Mouse (Mus musculus) effector memory CD4-positive, alpha-beta T cell, adult 5 months (primary cell): ENCODE data around the gene Afg1l. TPM values are rescaled to one million over a fixed set of nuclear protein-coding genes. Genes with fewer than 3 reads are reported as not detected.

ENCODE experiments used
- polyA plus RNA-seq: library from polyadenylated mRNA; unstranded; fragments of 100-300 nt; shearing (Covaris generic); gene quantifications from one replicate; pipeline ENCODE4 v1.2.1, GENCODE M21; 2017

Gene Afg1l
- 6.5 TPM for polyA plus RNA-seq

DNA sequence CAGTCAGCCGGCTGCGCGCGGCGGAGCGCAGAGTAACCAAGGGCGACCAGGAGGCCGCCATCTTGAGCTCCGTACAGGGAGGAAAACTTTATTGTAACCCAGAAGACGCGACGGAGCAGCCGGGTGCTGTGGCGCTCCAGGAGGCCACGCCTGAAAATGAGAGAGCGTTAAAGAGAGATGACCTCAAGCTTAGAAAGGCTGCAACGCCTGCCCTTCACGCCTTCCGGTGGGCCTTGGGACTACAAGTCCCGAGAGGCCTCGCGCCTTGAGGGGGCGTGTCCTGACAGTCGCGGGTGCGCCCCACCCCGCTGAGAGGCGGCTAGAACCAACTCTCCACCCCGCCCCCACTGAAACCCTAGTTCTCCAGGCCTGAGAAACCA is at the start of gene Afg1l:
Afg1l (minus strand) TSS at position 225 of the 380 bp plus-strand sequence.

DNA sequence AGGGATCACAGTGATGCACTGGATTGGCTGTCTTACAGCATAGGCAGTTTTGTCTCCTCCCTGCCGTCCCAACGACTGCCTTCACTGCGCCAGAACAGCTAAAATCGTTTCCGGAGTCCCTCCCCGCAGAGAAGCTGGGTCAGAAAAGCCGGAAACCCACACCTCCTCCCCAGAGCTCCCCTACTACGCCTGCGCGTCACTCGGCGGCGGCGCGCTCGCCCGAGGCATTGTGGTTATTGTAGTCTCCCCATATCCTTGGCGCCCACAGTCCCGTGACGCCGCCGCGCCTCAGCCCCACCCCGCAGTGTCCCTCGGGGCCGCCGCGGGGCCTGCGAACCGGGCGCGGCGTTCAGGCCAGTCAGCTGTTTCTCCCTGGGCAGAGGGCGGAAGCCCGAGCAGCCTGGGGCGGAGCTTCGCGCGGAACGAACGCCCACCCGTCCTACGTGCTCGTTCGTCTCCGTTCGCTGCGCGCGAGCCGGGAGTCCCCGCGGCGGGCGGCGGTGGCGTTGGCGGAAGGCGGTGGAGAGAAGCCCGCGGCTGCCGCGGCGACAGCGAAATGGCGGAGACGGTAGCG is 23.5 kb upstream of the Afg1l start, which contains the start of gene Snx3:
Snx3 (plus strand) TSS at position 256 of the 574 bp plus-strand sequence.

DNA sequence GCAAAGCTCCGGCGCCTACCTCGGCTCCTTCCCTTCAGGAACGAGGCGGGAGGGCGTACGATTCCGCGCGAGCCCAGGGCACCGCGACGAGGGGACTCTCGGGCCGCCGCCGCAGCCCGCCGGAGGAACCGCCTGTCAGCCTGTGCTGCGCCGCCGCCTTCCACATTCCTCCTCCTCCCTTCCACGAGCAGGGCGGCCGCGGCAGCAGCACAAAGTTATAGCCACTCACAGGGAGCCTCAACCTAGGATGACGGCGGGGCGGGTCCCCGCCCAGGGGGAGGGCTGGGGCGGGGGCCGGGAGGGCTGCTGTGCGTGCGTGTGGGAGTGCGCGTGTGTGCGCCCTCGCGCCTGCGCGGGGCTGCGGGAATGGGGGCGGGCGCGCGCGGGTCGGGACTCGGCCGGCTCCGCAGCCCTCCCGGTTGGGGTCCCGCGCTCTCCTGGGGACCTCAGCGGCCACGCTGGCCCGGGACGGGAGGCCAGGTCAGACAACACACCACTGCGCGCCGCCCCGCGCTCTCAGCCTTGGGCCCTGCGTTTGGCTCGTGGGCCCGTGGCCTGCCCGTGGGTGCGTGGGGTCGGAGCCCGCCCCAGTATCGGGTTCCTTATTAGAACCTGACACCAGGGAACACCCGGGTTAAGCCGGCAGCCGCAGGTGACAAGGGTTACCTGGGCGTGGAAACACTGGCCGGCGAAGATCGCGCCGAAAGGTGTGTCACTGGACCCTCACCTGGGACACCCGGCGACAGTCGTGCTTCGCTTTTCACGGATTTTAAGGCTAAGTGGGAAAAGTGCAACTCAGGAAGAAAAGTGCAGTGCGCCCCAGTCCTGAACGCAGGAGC is 201.6 kb downstream of the Afg1l start, which contains the start of gene Foxo3:
Foxo3 (minus strand) TSS at position 249 of the 839 bp plus-strand sequence.

Other genes starting within 250 kb of the Afg1l start
- 13.4 TPM for gene Foxo3, start 201.8 kb downstream of the Afg1l start, polyA plus RNA-seq
- 278 TPM for gene Snx3, start 23.5 kb upstream of the Afg1l start, polyA plus RNA-seq
- not detected for gene Nr2e1, start 105.1 kb upstream of the Afg1l start, polyA plus RNA-seq
- 41.8 TPM for gene Ostm1, start 105.3 kb upstream of the Afg1l start, polyA plus RNA-seq